Mouse (Mus musculus) liver, postnatal 0 days (tissue): Measurements from ENCODE around the gene Samd7.

Experiments
- CTCF ChIP-seq: sonication (generic); IDR thresholded peaks from 2 replicates; pipeline ENCODE4 v1.5.1; 2016; ENCODE audit warnings: antibody characterized with exemption, low read depth
- EP300 ChIP-seq: IDR thresholded peaks from 2 replicates; pipeline ENCODE4 v1.6.1; 2016; ENCODE audit warnings: antibody characterized with exemption, low read depth, mild to moderate bottlenecking

DNA sequence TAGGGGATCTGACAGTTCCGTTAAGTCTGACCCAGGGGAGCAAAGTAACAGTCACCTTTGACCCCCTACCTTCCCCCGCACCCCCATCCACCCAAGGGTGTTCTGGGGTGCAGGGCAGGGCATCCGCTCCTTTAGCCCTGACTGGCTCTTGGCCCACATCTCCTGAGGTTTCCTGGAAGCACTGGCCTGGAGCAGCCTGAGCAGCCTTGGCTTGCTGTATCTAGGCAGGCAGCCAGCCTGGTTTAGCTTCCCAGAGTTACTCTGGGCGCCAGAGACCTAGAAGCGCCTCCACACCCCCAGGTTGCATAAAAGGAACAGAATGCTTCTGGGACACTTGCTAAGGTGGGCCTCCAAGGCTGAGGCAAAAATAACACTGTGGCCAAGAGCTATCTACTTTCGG is 4.8 kb upstream of the Samd7 start:
- TF ChIP-seq CTCF: no peak
- no peak for TF ChIP-seq EP300
